Mouse (Mus musculus): Measurements from ENCODE around the gene Adarb1.

- TF ChIP-seq CTCF (IDR thresholded peaks at IDR 0.05; ENCODE audit: control insufficient read depth, insufficient read depth, insufficient replicate concordance, low read depth, low read length): no peak
- no peak for TF ChIP-seq POLR2A (IDR thresholded peaks at IDR 0.05; ENCODE audit: control insufficient read depth, low read depth, low read length)
Observed at GRCm38 (mm10) chr10:77429921-77430320, 11.9 kb upstream of the Adarb1 start.

Data from testis, adult 2 months (tissue).